Mouse (Mus musculus): Measurements from ENCODE around the gene Galnt9. TPM values are rescaled to one million over a fixed set of nuclear protein-coding genes. Genes with fewer than 3 reads are reported as not detected.
A peak's percentile ranks its signal among the peaks of the same experiment; 100 is the strongest.

The Galnt9 gene
- polyA plus RNA-seq, 1 experiment from 2014 or later = 3.4 TPM

DNA sequence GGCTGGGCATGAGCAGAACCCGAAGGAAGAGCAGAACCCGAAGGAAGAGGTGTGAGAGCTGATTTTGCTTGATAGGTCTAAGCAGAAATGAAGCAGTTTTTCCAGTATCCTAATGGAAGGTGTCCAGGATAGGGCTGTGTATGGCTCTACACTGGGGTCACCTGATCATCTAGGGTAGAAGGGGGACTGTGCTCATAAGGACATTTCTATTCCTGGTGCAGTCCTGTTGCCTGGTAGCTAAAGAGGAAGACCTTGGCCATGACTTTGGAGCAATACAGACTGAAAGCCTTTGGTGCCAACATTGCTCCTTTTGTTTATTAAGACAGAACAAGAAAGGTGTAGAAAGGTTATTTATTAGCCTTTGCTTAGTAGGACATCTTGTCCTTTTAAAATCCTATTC, 119.9 kb downstream of the Galnt9 start:
- H3K27me3 ChIP-seq (ENCODE audit: low read depth, poor library complexity, severe bottlenecking) = no peaks in the 10 kb centered on the region
- H3K36me3 ChIP-seq = peaks cover 99% of the 10 kb centered on the region
- H3K27ac ChIP-seq (replicated peaks) = no peak overlapping the region
- H3K9me3 ChIP-seq (replicated peaks) = no peaks in the 10 kb centered on the region
- H3K4me3 ChIP-seq = no peak overlapping the region
- H3K4me1 ChIP-seq = no peaks in the 10 kb centered on the region
- 84% methylated on average over 2 of the region's 2 CpGs for WGBS
- DNase-seq (ENCODE audit: low spot score) = no peak

DNA sequence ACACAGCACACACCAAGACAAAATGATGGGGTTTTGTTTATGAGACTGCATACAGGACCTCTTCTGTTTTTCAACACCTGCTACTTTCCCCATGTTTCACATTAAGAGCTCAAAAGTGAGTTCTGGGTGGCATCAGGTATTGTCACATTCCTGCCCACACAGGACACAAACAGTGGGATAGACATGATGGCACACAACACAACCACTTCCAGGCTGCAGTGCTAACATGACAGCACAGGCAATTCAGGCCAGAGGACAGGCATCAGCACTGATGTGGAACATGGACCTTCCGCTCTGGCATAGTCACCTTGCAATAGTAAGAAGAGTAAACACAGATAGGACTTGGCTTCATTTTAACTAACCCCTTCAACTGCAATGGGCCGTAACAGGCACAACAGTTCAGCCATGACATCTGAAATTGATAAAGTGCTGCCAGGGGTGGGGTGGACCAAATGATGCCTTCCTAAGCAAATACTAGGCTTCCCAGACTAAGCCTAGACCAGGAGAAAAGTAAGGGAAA, 120.7 kb downstream of the Galnt9 start:
- Histone ChIP-seq H3K27me3 (ENCODE audit: low read depth, poor library complexity, severe bottlenecking) (no peaks in the 10 kb centered on the region), H3K9me3 (replicated peaks) (no peaks in the 10 kb centered on the region), H3K4me1 (no peaks in the 10 kb centered on the region), H3K27ac (replicated peaks) (no peak overlapping the region), H3K36me3 (peaks cover 99% of the 10 kb centered on the region), H3K4me3 (no peak overlapping the region)
- DNase-seq (ENCODE audit: low spot score) = no peak
- 96% methylated on average over 2 of the region's 2 CpGs for WGBS

DNA sequence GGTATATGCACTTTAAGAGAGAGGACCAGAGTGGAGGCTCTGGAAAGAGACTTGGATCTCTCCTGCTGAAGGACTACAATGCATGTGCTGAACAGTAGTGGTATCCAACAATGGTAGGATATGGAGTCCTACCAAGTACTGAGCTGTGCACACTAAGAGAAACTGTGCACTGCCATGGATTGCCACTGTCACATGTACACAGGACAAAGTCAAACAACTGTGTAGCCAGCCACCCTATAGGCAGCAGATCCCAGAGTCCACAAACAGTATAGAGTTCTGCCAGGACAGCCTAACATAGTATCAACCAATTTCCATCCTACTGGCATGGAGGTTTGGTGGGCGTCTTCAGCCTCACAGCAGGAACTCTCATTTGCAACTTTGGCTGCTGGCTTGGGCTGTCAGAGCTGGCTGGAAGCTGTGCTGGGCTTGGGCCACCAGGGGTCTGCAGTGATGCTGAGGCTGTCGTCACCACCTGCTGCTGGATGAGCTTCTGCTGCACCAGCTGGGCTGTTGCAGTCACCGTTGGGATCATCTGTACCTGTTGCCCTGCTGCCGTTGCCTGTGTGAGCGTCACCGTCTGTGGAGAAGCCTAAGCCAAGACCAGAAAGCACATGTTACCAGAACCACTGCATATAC, 121.4 kb downstream of the Galnt9 start:
- 75% methylated on average over 6 of the region's 6 CpGs for WGBS
- Histone ChIP-seq H3K4me3 (no peak overlapping the region), H3K4me1 (no peaks in the 10 kb centered on the region), H3K27ac (replicated peaks) (no peak overlapping the region), H3K36me3 (peaks cover 99% of the 10 kb centered on the region), H3K27me3 (ENCODE audit: low read depth, poor library complexity, severe bottlenecking) (no peaks in the 10 kb centered on the region), H3K9me3 (replicated peaks) (no peaks in the 10 kb centered on the region)
- no peak for DNase-seq (ENCODE audit: low spot score)

Small RNAs within 50 kb of the gene (microRNA-seq; reads per million reads assigned to microRNA genes)
- gene Mir7026 = 3.9 reads per million, percentile 8 among the genes with 10 or more reads in this experiment

Other genes with a start within 250 kb of the Galnt9 start
- gene P2rx2, start 201.1 kb upstream of the Galnt9 start, polyA plus RNA-seq (2016; fragmentation: Nextera tagmentation; extraction: Ambion mirVana) = 0.62 and 0.73 TPM in 2 replicates
- gene Lrcol1, start 199.6 kb upstream of the Galnt9 start, polyA plus RNA-seq (2016; fragmentation: Nextera tagmentation; extraction: Ambion mirVana) = not detected in 2 replicates
- 10.3 and 14.6 TPM in 2 replicates for gene Fbrsl1, start 95.9 kb upstream of the Galnt9 start, polyA plus RNA-seq (2016; fragmentation: Nextera tagmentation; extraction: Ambion mirVana)
- 77.7 and 91.9 TPM in 2 replicates for gene Noc4l, start 109.1 kb downstream of the Galnt9 start, polyA plus RNA-seq (2016; fragmentation: Nextera tagmentation; extraction: Ambion mirVana)
- gene Ddx51, start 109.1 kb downstream of the Galnt9 start, polyA plus RNA-seq (2016; fragmentation: Nextera tagmentation; extraction: Ambion mirVana) = 31.0 and 33.1 TPM in 2 replicates
- gene Ep400, start 226.4 kb downstream of the Galnt9 start, polyA plus RNA-seq (2016; fragmentation: Nextera tagmentation; extraction: Ambion mirVana) = 57.5 and 65.6 TPM in 2 replicates
- gene Pus1, start 236.3 kb downstream of the Galnt9 start, polyA plus RNA-seq (2016; fragmentation: Nextera tagmentation; extraction: Ambion mirVana) = 35.6 and 41.3 TPM in 2 replicates

Data from midbrain, embryonic 10.5 days (tissue).